Mouse (Mus musculus): Measurements from ENCODE around the gene Pias3.

DNA sequence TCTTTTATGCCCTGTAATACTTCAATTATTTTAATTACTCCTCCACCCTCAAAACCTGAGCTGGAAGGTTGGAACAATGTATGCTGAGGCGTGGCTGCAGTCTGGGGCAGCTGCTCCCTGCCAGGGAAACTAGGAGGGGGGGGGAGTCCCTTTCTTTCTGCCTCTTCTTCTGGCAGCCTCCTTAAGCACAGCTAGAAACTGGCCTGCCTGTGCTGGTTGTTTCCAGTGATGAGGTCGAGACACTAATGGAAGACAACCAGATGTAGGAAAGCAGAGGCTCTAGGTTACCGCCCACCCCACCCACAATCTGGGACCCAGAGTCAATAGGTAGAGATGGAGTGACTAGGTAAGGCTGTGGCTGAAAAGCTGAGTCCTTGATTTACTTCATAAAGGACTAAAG lies 20.5 kb upstream of the Pias3 start:
- TF ChIP-seq CTCF (IDR thresholded peaks at IDR 0.05; ENCODE audit: low read depth, low read length) (no peak), POLR2A (IDR thresholded peaks at IDR 0.05; ENCODE audit: borderline replicate concordance, low read depth, low read length) (no peak)

Data from bone marrow macrophage, adult 2 months (primary cell).